Mouse (Mus musculus) limb, embryonic 14.5 days (tissue): ENCODE measurements around the gene Gm10300. TPM values are rescaled to one million over a fixed set of nuclear protein-coding genes. Genes with fewer than 3 reads are reported as not detected.

Experiments
- ATAC-seq: fragments of 200-750 bp; cut with Nextera tagmentation; 2 replicates; pipeline ENCODE4 v1.8.0; 2017; ENCODE audit warnings: low read depth, moderate number of reproducible peaks, moderate TSS enrichment; ENCODE audit not compliant: low FRiP score
- DNase-seq: peaks from one replicate; pipeline ENCODE4 v3.0.0-alpha.2; 2015; ENCODE audit warnings: low spot score
- H3K27ac ChIP-seq: fragments of 300-500 bp; sonication (generic); replicated peaks from 2 replicates; pipeline ENCODE4 v1.5.1; 2014; ENCODE audit warnings: low read depth, mild to moderate bottlenecking, low read length, moderate library complexity, mixed read lengths
- H3K27me3 ChIP-seq: fragments of 300-500 bp; sonication (generic); 2 replicates; pipeline ENCODE4 v1.6.1; 2014; ENCODE audit warnings: low read length, mixed read lengths; ENCODE audit not compliant: control insufficient read depth, insufficient read depth
- H3K36me3 ChIP-seq: fragments of 300-500 bp; sonication (generic); 2 replicates; pipeline ENCODE4 v1.6.1; 2014; ENCODE audit warnings: mild to moderate bottlenecking, low read length, moderate library complexity, mixed read lengths; ENCODE audit not compliant: control insufficient read depth, insufficient read depth
- H3K4me1 ChIP-seq: fragments of 300-500 bp; sonication (generic); 2 replicates; pipeline ENCODE4 v1.6.1; 2014; ENCODE audit warnings: antibody characterized with exemption, low read length, mixed read lengths; ENCODE audit not compliant: control insufficient read depth, insufficient read depth
- H3K4me2 ChIP-seq: fragments of 300-500 bp; sonication (generic); replicated peaks from 2 replicates; pipeline ENCODE4 v1.6.1; 2014; ENCODE audit warnings: low read depth, mild to moderate bottlenecking, low read length, moderate library complexity; ENCODE audit not compliant: severe bottlenecking
- H3K4me3 ChIP-seq: fragments of 300-500 bp; sonication (generic); replicated peaks from 2 replicates; pipeline ENCODE4 v1.5.1; 2014; ENCODE audit warnings: low read length
- H3K9ac ChIP-seq: fragments of 300-500 bp; sonication (generic); 2 replicates; pipeline ENCODE4 v1.6.1; 2014; ENCODE audit warnings: mild to moderate bottlenecking, low read depth, low read length, moderate library complexity; ENCODE audit not compliant: severe bottlenecking
- H3K9me3 ChIP-seq: fragments of 300-500 bp; sonication (generic); 2 replicates; pipeline ENCODE4 v1.6.1; 2016; ENCODE audit warnings: low read length; ENCODE audit not compliant: control insufficient read depth
- POLR2A ChIP-seq: fragments of 200-500 bp; IDR thresholded peaks from 2 replicates; pipeline ENCODE4 v1.8.0; 2012; ENCODE audit warnings: inconsistent platforms, mild to moderate bottlenecking, moderate library complexity, borderline replicate concordance; ENCODE audit not compliant: insufficient read depth, insufficient read length; ENCODE audit errors: extremely low read depth
- WGBS: fragments of 180-500 bp; shearing (Covaris S2); extraction: QIAGEN DNeasy Blood & Tissue Kit; methylation state at CpG from one replicate; pipeline ENCODE4 v1.1.7; 2014; 5-methylcytosine and 5-hydroxymethylcytosine counted together
- polyA plus RNA-seq, 2 experiments: library from polyadenylated mRNA; depleted of rRNA in 1 of 2; stranded (reverse) in 1 of 2; unstranded in 1 of 2; fragments of >200 nt; fragmentation: Nextera tagmentation in 1 of 2; extraction: Ambion mirVana in 1 of 2; gene quantifications; 2 replicates each; pipeline versions ENCODE4 v1.2.1 to v1.2.3; 2012 to 2014

Gm10300 gene
- polyA plus RNA-seq, 2 experiments = 0.08 TPM; not detected in 1

GRCm38 (mm10) chr4:132123166-132123565 lies 48.7 kb downstream of the Gm10300 start:
- Histone ChIP-seq H3K4me1 (no peaks in the 10 kb centered on the region), H3K9me3 (no peaks in the 10 kb centered on the region), H3K9ac (no peak overlapping the region), H3K27me3 (no peaks in the 10 kb centered on the region), H3K36me3 (no peaks in the 10 kb centered on the region), H3K4me3 (no peak overlapping the region), H3K27ac (no peak overlapping the region), H3K4me2 (no peak overlapping the region)
- no peak for DNase-seq
- no peak for TF ChIP-seq POLR2A
- ATAC-seq = no peak
- 96% methylated on average over 1 of the region's 1 CpGs for WGBS

Other genes with a start within 250 kb of the Gm10300 start
- gene Ptpru, start 236.4 kb upstream of the Gm10300 start, polyA plus RNA-seq (2012; rRNA removed) = 22.5 and 28.7 TPM in 2 replicates
- gene Ptpru, start 236.4 kb upstream of the Gm10300 start, polyA plus RNA-seq (2014; fragmentation: Nextera tagmentation; extraction: Ambion mirVana) = 13.3 and 18.7 TPM in 2 replicates
- 36.6 and 41.6 TPM in 2 replicates for gene Mecr, start 231.2 kb upstream of the Gm10300 start, polyA plus RNA-seq (2012; rRNA removed)
- gene Mecr, start 231.2 kb upstream of the Gm10300 start, polyA plus RNA-seq (2014; fragmentation: Nextera tagmentation; extraction: Ambion mirVana) = 38.2 and 39.4 TPM in 2 replicates
- 98.5 and 113 TPM in 2 replicates for gene Srsf4, start 201.1 kb upstream of the Gm10300 start, polyA plus RNA-seq (2012; rRNA removed)
- 97.7 and 107 TPM in 2 replicates for gene Srsf4, start 201.1 kb upstream of the Gm10300 start, polyA plus RNA-seq (2014; fragmentation: Nextera tagmentation; extraction: Ambion mirVana)
- 25.3 and 35.4 TPM in 2 replicates for gene Tmem200b, start 152.9 kb upstream of the Gm10300 start, polyA plus RNA-seq (2012; rRNA removed)
- gene Tmem200b, start 152.9 kb upstream of the Gm10300 start, polyA plus RNA-seq (2014; fragmentation: Nextera tagmentation; extraction: Ambion mirVana) = 9.5 and 12.8 TPM in 2 replicates
- gene Epb41, start 624 bp downstream of the Gm10300 start, polyA plus RNA-seq (2012; rRNA removed) = 60.6 and 61.3 TPM in 2 replicates
- gene Epb41, start 624 bp downstream of the Gm10300 start, polyA plus RNA-seq (2014; fragmentation: Nextera tagmentation; extraction: Ambion mirVana) = 76.0 and 76.4 TPM in 2 replicates
- 0.65 and 0.91 TPM in 2 replicates for gene Oprd1, start 69.8 kb downstream of the Gm10300 start, polyA plus RNA-seq (2012; rRNA removed)
- gene Oprd1, start 69.8 kb downstream of the Gm10300 start, polyA plus RNA-seq (2014; fragmentation: Nextera tagmentation; extraction: Ambion mirVana) = 0.18 and 0.23 TPM in 2 replicates
- 32.3 and 34.1 TPM in 2 replicates for gene Ythdf2, start 137.6 kb downstream of the Gm10300 start, polyA plus RNA-seq (2012; rRNA removed)
- 109 and 118 TPM in 2 replicates for gene Ythdf2, start 137.6 kb downstream of the Gm10300 start, polyA plus RNA-seq (2014; fragmentation: Nextera tagmentation; extraction: Ambion mirVana)
- gene Gmeb1, start 186.9 kb downstream of the Gm10300 start, polyA plus RNA-seq (2012; rRNA removed) = 33.8 and 34.2 TPM in 2 replicates
- gene Gmeb1, start 186.9 kb downstream of the Gm10300 start, polyA plus RNA-seq (2014; fragmentation: Nextera tagmentation; extraction: Ambion mirVana) = 28.4 and 34.0 TPM in 2 replicates
- gene Taf12, start 199.7 kb downstream of the Gm10300 start, polyA plus RNA-seq (2012; rRNA removed) = 24.6 and 31.5 TPM in 2 replicates
- 47.8 and 52.2 TPM in 2 replicates for gene Taf12, start 199.7 kb downstream of the Gm10300 start, polyA plus RNA-seq (2014; fragmentation: Nextera tagmentation; extraction: Ambion mirVana)
- 2.0 TPM in 2 replicates for gene Rab42, start 228.7 kb downstream of the Gm10300 start, polyA plus RNA-seq (2012; rRNA removed)
- gene Rab42, start 228.7 kb downstream of the Gm10300 start, polyA plus RNA-seq (2014; fragmentation: Nextera tagmentation; extraction: Ambion mirVana) = 1.0 and 1.2 TPM in 2 replicates